Mouse (Mus musculus) heart, embryonic 11.5 days (tissue): Measurements from ENCODE around the gene Smim20. TPM values are rescaled to one million over a fixed set of nuclear protein-coding genes. Genes with fewer than 3 reads are reported as not detected.
A peak's percentile ranks its signal among the peaks of the same experiment; 100 is the strongest.

Experiments
- ATAC-seq: fragments of 200-750 bp; cut with Nextera tagmentation; replicated peaks from 2 replicates; pipeline ENCODE4 v1.8.0; 2017; ENCODE audit warnings: moderate library complexity; ENCODE audit not compliant: insufficient number of reproducible peaks, low FRiP score, low TSS enrichment
- H3K27ac ChIP-seq: fragments of 300-500 bp; sonication (generic); 2 replicates; pipeline ENCODE4 v1.5.1; 2014; ENCODE audit warnings: mild to moderate bottlenecking, low read depth, low read length
- H3K27me3 ChIP-seq: fragments of 300-500 bp; sonication (generic); 2 replicates; pipeline ENCODE4 v1.6.1; 2014; ENCODE audit warnings: mild to moderate bottlenecking, low read length, mixed read lengths; ENCODE audit not compliant: control insufficient read depth, insufficient read depth
- H3K36me3 ChIP-seq: fragments of 300-500 bp; sonication (generic); 2 replicates; pipeline ENCODE4 v1.6.1; 2014; ENCODE audit warnings: mild to moderate bottlenecking, low read length, moderate library complexity, mixed read lengths; ENCODE audit not compliant: control insufficient read depth, insufficient read depth
- H3K4me1 ChIP-seq: fragments of 300-500 bp; sonication (generic); 2 replicates; pipeline ENCODE4 v1.6.1; 2014; ENCODE audit warnings: low read length; ENCODE audit not compliant: control insufficient read depth, insufficient read depth
- H3K4me2 ChIP-seq: fragments of 300-500 bp; sonication (generic); 2 replicates; pipeline ENCODE4 v1.6.1; 2014; ENCODE audit warnings: mild to moderate bottlenecking, moderate library complexity
- H3K4me3 ChIP-seq: fragments of 300-500 bp; sonication (generic); 2 replicates; pipeline ENCODE4 v1.5.1; 2014; ENCODE audit warnings: low read depth, low read length
- H3K9ac ChIP-seq: fragments of 300-500 bp; sonication (generic); 2 replicates; pipeline ENCODE4 v1.6.1; 2014; ENCODE audit warnings: mild to moderate bottlenecking, low read depth, low read length, moderate library complexity
- H3K9me3 ChIP-seq: fragments of 300-500 bp; sonication (generic); replicated peaks from 2 replicates; pipeline ENCODE4 v1.6.1; 2016; ENCODE audit warnings: low read length; ENCODE audit not compliant: control insufficient read depth
- WGBS: fragments of 180-500 bp; shearing (Covaris S2); extraction: QIAGEN DNeasy Blood & Tissue Kit; methylation state at CpG from one replicate; pipeline ENCODE4 v1.1.7; 2014; ENCODE audit not compliant: insufficient replicate concordance; 5-methylcytosine and 5-hydroxymethylcytosine counted together
- polyA plus RNA-seq: library from polyadenylated mRNA; unstranded; fragments of >200 nt; fragmentation: Nextera tagmentation; extraction: Ambion mirVana; gene quantifications from 2 replicates; pipeline ENCODE4 v1.2.1, GENCODE M21; 2014

Smim20 gene
- polyA plus RNA-seq = 146 and 150 TPM in 2 replicates

GRCm38 (mm10) chr5:53266931-53267853, at the start of gene Smim20:
TSS of gene Smim20 (plus strand) at chr5:53267083.
- Histone ChIP-seq H3K4me2 (peak within 1 kb of the TSS; percentile 71), H3K27ac (peak within 1 kb of the TSS; percentile 67), H3K4me3 (peak within 1 kb of the TSS; percentile 66), H3K9ac (peak within 1 kb of the TSS; percentile 81), H3K4me1 (peaks cover 24% of the 10 kb centered on the region), H3K27me3 (no peaks in the 10 kb centered on the region), H3K36me3 (no peaks in the 10 kb centered on the region), H3K9me3 (no peaks in the 10 kb centered on the region)
- peak; percentile 94 for ATAC-seq
- WGBS = 11% methylated on average over 49 of the region's 53 CpGs

GRCm38 (mm10) chr5:53225434-53225833, 41.4 kb upstream of the Smim20 start:
- 79% methylated on average over 13 of the region's 13 CpGs for WGBS
- H3K9me3 ChIP-seq = no peaks in the 10 kb centered on the region
- H3K4me2 ChIP-seq = no peak overlapping the region
- H3K4me3 ChIP-seq = no peak overlapping the region
- ATAC-seq = no peak
- H3K9ac ChIP-seq = no peak overlapping the region
- H3K4me1 ChIP-seq = no peaks in the 10 kb centered on the region
- no peaks in the 10 kb centered on the region for H3K27me3 ChIP-seq
- no peaks in the 10 kb centered on the region for H3K36me3 ChIP-seq
- no peak overlapping the region for H3K27ac ChIP-seq

- Histone ChIP-seq H3K27me3 (no peaks in the 10 kb centered on the region), H3K4me1 (no peaks in the 10 kb centered on the region; the same call in 1 of the 2 replicates), H3K36me3 (no peaks in the 10 kb centered on the region), H3K9me3 (no peaks in the 10 kb centered on the region), H3K4me3 (no peak overlapping the region), H3K9ac (no peak overlapping the region), H3K4me2 (no peak overlapping the region), H3K27ac (no peak overlapping the region)
- ATAC-seq = no peak
- 64% methylated on average over 4 of the region's 4 CpGs for WGBS
Observed at GRCm38 (mm10) chr5:53230560-53230959, 36.3 kb upstream of the Smim20 start.

- Histone ChIP-seq H3K4me2 (no peak overlapping the region), H3K4me3 (no peak overlapping the region), H3K27me3 (no peaks in the 10 kb centered on the region), H3K36me3 (no peaks in the 10 kb centered on the region), H3K4me1 (peaks cover 15% of the 10 kb centered on the region), H3K27ac (no peak overlapping the region), H3K9ac (no peak overlapping the region), H3K9me3 (no peaks in the 10 kb centered on the region)
- ATAC-seq = 0 out of 2 replicates have a peak, but pooled peaks have one; percentile 57
- WGBS = 12% methylated on average over 4 of the region's 4 CpGs
Observed at GRCm38 (mm10) chr5:53235551-53235950, 31.3 kb upstream of the Smim20 start.

GRCm38 (mm10) chr5:53236136-53236535, 30.7 kb upstream of the Smim20 start:
- Histone ChIP-seq H3K27me3 (no peaks in the 10 kb centered on the region), H3K27ac (peak overlapping the region; percentile 17; the same call in 1 of the 2 replicates), H3K9ac (no peak overlapping the region), H3K36me3 (no peaks in the 10 kb centered on the region), H3K9me3 (no peaks in the 10 kb centered on the region), H3K4me2 (0 out of 2 replicates have a peak overlapping the region, but pooled peaks have one; percentile 19), H3K4me3 (no peak overlapping the region), H3K4me1 (peaks cover 19% of the 10 kb centered on the region)
- ATAC-seq = 0 out of 2 replicates have a peak, but pooled peaks have one; percentile 65
- 12% methylated on average over 5 of the region's 5 CpGs for WGBS

GRCm38 (mm10) chr5:53236749-53237148, 30.1 kb upstream of the Smim20 start:
- no peaks in the 10 kb centered on the region for H3K27me3 ChIP-seq
- no peaks in the 10 kb centered on the region for H3K9me3 ChIP-seq
- peaks cover 21% of the 10 kb centered on the region for H3K4me1 ChIP-seq
- ATAC-seq = no peak
- no peak overlapping the region for H3K9ac ChIP-seq
- H3K4me3 ChIP-seq = no peak overlapping the region
- no peaks in the 10 kb centered on the region for H3K36me3 ChIP-seq
- no peak overlapping the region for H3K27ac ChIP-seq
- 85% methylated on average over 7 of the region's 8 CpGs for WGBS
- no peak overlapping the region for H3K4me2 ChIP-seq

- H3K4me3 ChIP-seq = no peak overlapping the region
- WGBS = 81% methylated on average over 7 of the region's 7 CpGs
- no peaks in the 10 kb centered on the region for H3K27me3 ChIP-seq
- H3K4me1 ChIP-seq = peaks cover 21% of the 10 kb centered on the region
- no peaks in the 10 kb centered on the region for H3K9me3 ChIP-seq
- ATAC-seq = no peak
- no peak overlapping the region for H3K4me2 ChIP-seq
- no peaks in the 10 kb centered on the region for H3K36me3 ChIP-seq
- H3K9ac ChIP-seq = no peak overlapping the region
- H3K27ac ChIP-seq = no peak overlapping the region
Observed at GRCm38 (mm10) chr5:53238761-53239160, 28.1 kb upstream of the Smim20 start.

- Histone ChIP-seq H3K9ac (no peak overlapping the region), H3K27me3 (no peaks in the 10 kb centered on the region), H3K9me3 (no peaks in the 10 kb centered on the region), H3K4me1 (peaks cover 21% of the 10 kb centered on the region), H3K4me3 (no peak overlapping the region), H3K27ac (no peak overlapping the region), H3K36me3 (no peaks in the 10 kb centered on the region), H3K4me2 (no peak overlapping the region)
- no peak for ATAC-seq
- 89% methylated on average over 7 of the region's 7 CpGs for WGBS
Observed at GRCm38 (mm10) chr5:53239189-53239588, 27.7 kb upstream of the Smim20 start.
